Mouse (Mus musculus): ENCODE data around the gene Moxd1.

- TF ChIP-seq CTCF (IDR thresholded peaks at IDR 0.05; ENCODE audit: low read depth, low read length) (no peak), POLR2A (IDR thresholded peaks at IDR 0.05; ENCODE audit: insufficient read depth, low read length) (no peak), EP300 (IDR thresholded peaks at IDR 0.05; ENCODE audit: insufficient read depth, low read depth, low read length) (no peak)
Observed at GRCm38 (mm10) chr10:24224591-24224990, 1.3 kb downstream of the Moxd1 start.
